Mouse (Mus musculus) hindbrain, embryonic 11.5 days (tissue): ENCODE measurements at regions not wholly inside any gene's neighbourhood (a gene's known extent, or its start where the extent isn't known, plus 50 kb on each side); places are given as distances from the start of the nearest gene placed in this dataset.

Experiments
- ATAC-seq: fragments of 200-750 bp; cut with Nextera tagmentation; 2 replicates; pipeline ENCODE4 v1.8.0; 2017; ENCODE audit warnings: mild to moderate bottlenecking, moderate TSS enrichment, moderate library complexity; ENCODE audit not compliant: low FRiP score
- DNase-seq: peaks from one replicate; pipeline ENCODE4 v3.0.0-alpha.2; 2015; ENCODE audit warnings: low spot score
- H3K27ac ChIP-seq: fragments of 300-500 bp; sonication (generic); 2 replicates; pipeline ENCODE4 v1.5.1; 2014; ENCODE audit warnings: mild to moderate bottlenecking, low read depth, low read length
- H3K27me3 ChIP-seq: fragments of 300-500 bp; sonication (generic); 2 replicates; pipeline ENCODE4 v1.6.1; 2014; ENCODE audit warnings: mild to moderate bottlenecking, low read length, moderate library complexity, mixed read lengths; ENCODE audit not compliant: control insufficient read depth, insufficient read depth
- H3K36me3 ChIP-seq: fragments of 300-500 bp; sonication (generic); 2 replicates; pipeline ENCODE4 v1.6.1; 2014; ENCODE audit warnings: mild to moderate bottlenecking, low read length, moderate library complexity, mixed read lengths; ENCODE audit not compliant: control insufficient read depth, insufficient read depth
- H3K4me1 ChIP-seq: fragments of 300-500 bp; sonication (generic); replicated peaks from 2 replicates; pipeline ENCODE4 v1.6.1; 2014; ENCODE audit warnings: low read length, mixed read lengths; ENCODE audit not compliant: control insufficient read depth, insufficient read depth
- H3K4me2 ChIP-seq: fragments of 300-500 bp; sonication (generic); replicated peaks from 2 replicates; pipeline ENCODE4 v1.6.1; 2014; ENCODE audit warnings: mild to moderate bottlenecking, low read depth, low read length
- H3K4me3 ChIP-seq: fragments of 300-500 bp; sonication (generic); 2 replicates; pipeline ENCODE4 v1.5.1; 2014; ENCODE audit warnings: low read depth, low read length
- H3K9ac ChIP-seq: fragments of 300-500 bp; sonication (generic); 2 replicates; pipeline ENCODE4 v1.6.1; 2014; ENCODE audit warnings: low read depth, low read length
- H3K9me3 ChIP-seq: fragments of 300-500 bp; sonication (generic); 2 replicates; pipeline ENCODE4 v1.6.1; 2016; ENCODE audit warnings: low read length; ENCODE audit not compliant: control insufficient read depth
- WGBS: fragments of 180-500 bp; shearing (Covaris S2); extraction: QIAGEN DNeasy Blood & Tissue Kit; methylation state at CpG from one replicate; pipeline ENCODE4 v1.1.7; 2014; 5-methylcytosine and 5-hydroxymethylcytosine counted together

- no peaks in the 10 kb centered on the region for H3K9me3 ChIP-seq
- DNase-seq (no peak), ATAC-seq (no peak)
- no peak overlapping the region for H3K4me3 ChIP-seq
- no peaks in the 10 kb centered on the region for H3K27me3 ChIP-seq
- no peak overlapping the region for H3K27ac ChIP-seq
- H3K36me3 ChIP-seq = no peaks in the 10 kb centered on the region
- 95% methylated on average over 1 of the region's 1 CpGs for WGBS
- no peak overlapping the region for H3K4me2 ChIP-seq
- no peaks in the 10 kb centered on the region for H3K4me1 ChIP-seq
- no peak overlapping the region for H3K9ac ChIP-seq
Measured at GRCm38 (mm10) chr5:55276265-55276837, 1278.1 kb downstream of the Stim2 start.

- Histone ChIP-seq H3K27me3 (no peaks in the 10 kb centered on the region), H3K9ac (no peak overlapping the region), H3K36me3 (no peaks in the 10 kb centered on the region), H3K9me3 (no peaks in the 10 kb centered on the region), H3K4me3 (no peak overlapping the region), H3K27ac (no peak overlapping the region), H3K4me1 (no peaks in the 10 kb centered on the region), H3K4me2 (no peak overlapping the region)
- DNase-seq (no peak), ATAC-seq (peak; percentile 69)
- 67% methylated on average over 2 of the region's 2 CpGs for WGBS
Measured at GRCm38 (mm10) chr5:55293301-55293700, 1295.0 kb downstream of the Stim2 start.

DNA sequence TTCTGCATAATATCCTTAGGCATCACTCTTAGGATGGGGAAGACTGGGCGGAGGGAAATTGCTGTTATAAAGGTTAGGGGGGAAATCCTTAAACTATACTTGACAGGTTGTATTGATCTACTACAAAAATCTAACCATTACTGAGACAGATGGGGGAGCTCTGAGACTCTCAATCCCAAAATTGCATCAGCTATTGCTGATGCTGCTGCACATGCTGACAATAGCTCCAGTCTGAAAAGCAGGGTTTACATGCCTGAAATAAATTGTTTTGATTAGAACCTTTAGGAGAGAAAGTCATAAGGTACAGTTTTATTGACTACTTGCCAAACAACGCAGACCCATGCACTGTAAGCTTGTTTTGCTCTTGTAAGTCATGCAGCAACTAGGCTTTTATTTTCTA lies 1295.7 kb downstream of the Stim2 start:
- Histone ChIP-seq H3K4me3 (no peak overlapping the region), H3K36me3 (no peaks in the 10 kb centered on the region), H3K9me3 (no peaks in the 10 kb centered on the region), H3K4me2 (no peak overlapping the region), H3K4me1 (no peaks in the 10 kb centered on the region), H3K9ac (no peak overlapping the region), H3K27ac (no peak overlapping the region), H3K27me3 (no peaks in the 10 kb centered on the region)
- 69% methylated on average over 2 of the region's 2 CpGs for whole genome bisulfite sequencing
- DNase-seq (no peak), ATAC-seq (no peak)

GRCm38 (mm10) chr5:55294781-55295180 lies 1296.5 kb downstream of the Stim2 start:
- Histone ChIP-seq H3K27me3 (no peaks in the 10 kb centered on the region), H3K4me1 (no peaks in the 10 kb centered on the region), H3K4me3 (no peak overlapping the region), H3K9ac (no peak overlapping the region), H3K36me3 (no peaks in the 10 kb centered on the region), H3K9me3 (no peaks in the 10 kb centered on the region), H3K27ac (no peak overlapping the region), H3K4me2 (no peak overlapping the region)
- peak; percentile 60 for ATAC-seq
- WGBS = 51% methylated on average over 4 of the region's 4 CpGs
- DNase-seq = no peak

DNA sequence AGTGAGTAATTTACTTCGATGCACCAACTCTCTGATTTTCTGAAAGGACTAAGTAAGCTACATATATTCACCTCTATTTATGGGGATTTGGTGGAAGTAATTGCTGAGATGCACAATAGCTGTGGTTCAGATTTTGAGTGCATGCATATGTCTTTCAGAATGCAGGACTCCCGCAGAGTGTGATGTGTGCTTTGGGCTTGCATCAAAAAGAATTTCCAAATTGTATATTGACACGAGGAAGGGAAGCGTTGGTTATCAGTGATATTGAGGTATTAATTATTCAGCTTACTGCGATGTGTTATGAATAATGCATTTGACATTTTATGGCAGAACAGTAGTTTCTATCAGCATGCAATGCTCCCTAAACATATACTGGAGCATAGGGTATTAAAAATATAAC lies 1303.2 kb downstream of the Stim2 start:
- Histone ChIP-seq H3K9me3 (no peaks in the 10 kb centered on the region), H3K36me3 (no peaks in the 10 kb centered on the region), H3K4me1 (no peaks in the 10 kb centered on the region), H3K4me2 (no peak overlapping the region), H3K4me3 (no peak overlapping the region), H3K27ac (no peak overlapping the region), H3K27me3 (no peaks in the 10 kb centered on the region), H3K9ac (no peak overlapping the region)
- no peak for DNase-seq
- 86% methylated on average over 5 of the region's 5 CpGs for WGBS
- no peak for ATAC-seq

- H3K36me3 ChIP-seq = no peaks in the 10 kb centered on the region
- H3K27me3 ChIP-seq = no peaks in the 10 kb centered on the region
- ATAC-seq = no peak
- H3K4me2 ChIP-seq = no peak overlapping the region
- no peak overlapping the region for H3K9ac ChIP-seq
- no peaks in the 10 kb centered on the region for H3K9me3 ChIP-seq
- H3K27ac ChIP-seq = no peak overlapping the region
- WGBS = 78% methylated on average over 1 of the region's 1 CpGs
- H3K4me3 ChIP-seq = no peak overlapping the region
- DNase-seq = no peak
- no peaks in the 10 kb centered on the region for H3K4me1 ChIP-seq
Measured at GRCm38 (mm10) chr5:55345968-55346367, 1347.7 kb downstream of the Stim2 start.

- H3K27ac ChIP-seq = no peak overlapping the region
- WGBS = 26% methylated on average over 2 of the region's 2 CpGs
- DNase-seq (peak; percentile 10), ATAC-seq (peak; percentile 40; the same call in 1 of the 2 replicates)
- no peak overlapping the region for H3K4me3 ChIP-seq
- no peaks in the 10 kb centered on the region for H3K4me1 ChIP-seq
- H3K4me2 ChIP-seq = no peak overlapping the region
- H3K27me3 ChIP-seq = no peaks in the 10 kb centered on the region
- no peak overlapping the region for H3K9ac ChIP-seq
- H3K36me3 ChIP-seq = no peaks in the 10 kb centered on the region
- H3K9me3 ChIP-seq = no peaks in the 10 kb centered on the region
Measured at GRCm38 (mm10) chr5:55355483-55355882, 1357.2 kb downstream of the Stim2 start.

GRCm38 (mm10) chr5:55374295-55374694 lies 1376.0 kb downstream of the Stim2 start:
- H3K4me1 ChIP-seq = no peaks in the 10 kb centered on the region
- no peaks in the 10 kb centered on the region for H3K36me3 ChIP-seq
- 86% methylated on average over 3 of the region's 3 CpGs for WGBS
- no peaks in the 10 kb centered on the region for H3K27me3 ChIP-seq
- no peak overlapping the region for H3K27ac ChIP-seq
- no peak overlapping the region for H3K4me2 ChIP-seq
- DNase-seq = no peak
- H3K9me3 ChIP-seq = no peaks in the 10 kb centered on the region
- H3K9ac ChIP-seq = no peak overlapping the region
- no peak overlapping the region for H3K4me3 ChIP-seq
- no peak for ATAC-seq

DNA sequence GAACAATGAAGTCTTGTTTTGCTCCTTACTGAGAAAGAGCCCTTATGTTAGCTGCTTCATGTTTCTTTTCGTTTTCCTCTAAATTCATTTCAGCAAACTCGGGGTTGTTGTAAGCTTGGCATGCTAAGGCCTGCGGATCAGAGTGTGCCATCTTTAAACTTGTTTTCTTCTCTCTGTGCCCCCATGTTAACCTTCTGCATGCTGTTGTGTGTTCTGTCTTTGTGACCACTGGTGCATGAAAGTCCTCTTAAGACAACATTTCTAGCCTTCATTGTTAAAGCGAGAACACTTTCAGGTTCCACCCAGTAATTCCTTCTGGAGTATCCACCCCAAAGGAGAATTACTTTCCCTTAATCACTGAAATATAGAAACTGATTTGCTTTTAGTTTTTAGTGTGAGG lies 1392.5 kb downstream of the Stim2 start:
- Histone ChIP-seq H3K36me3 (no peaks in the 10 kb centered on the region), H3K27ac (no peak overlapping the region), H3K9me3 (no peaks in the 10 kb centered on the region), H3K4me3 (no peak overlapping the region), H3K9ac (no peak overlapping the region), H3K4me2 (no peak overlapping the region), H3K27me3 (no peaks in the 10 kb centered on the region), H3K4me1 (no peaks in the 10 kb centered on the region)
- DNase-seq (peak; percentile 4), ATAC-seq (no peak)
- WGBS = 36% methylated on average over 4 of the region's 4 CpGs
